Mouse (Mus musculus) E14TG2a.4 (cell line): ENCODE results near the gene Dap.

Experiments used
- CTCF ChIP-seq: conservative IDR thresholded peaks from 2 replicates; pipeline ENCODE4 v1.5.1; 2014; ENCODE audit warnings: low read length
- NANOG ChIP-seq: IDR thresholded peaks from 2 replicates; pipeline ENCODE4 v1.6.1; 2014; ENCODE audit warnings: borderline replicate concordance, low read length, mixed read lengths
- POU5F1 ChIP-seq: IDR thresholded peaks from 2 replicates; pipeline ENCODE4 v1.6.1; 2014; ENCODE audit warnings: low read length, borderline replicate concordance

- no peak for TF ChIP-seq CTCF
- no peak for TF ChIP-seq POU5F1
- no peak for TF ChIP-seq NANOG
These were observed 12.4 kb downstream of the Dap start for GRCm38 (mm10) chr15:31236549-31236907.
